Mouse (Mus musculus): ENCODE data around the gene Grm1. TPM values are rescaled to one million over a fixed set of nuclear protein-coding genes. Genes with fewer than 3 reads are reported as not detected.

Gene Grm1
- polyA plus RNA-seq, 1 experiment from 2014 or later: 14.6 TPM

- no peak for ATAC-seq
- H3K36me3 ChIP-seq (ENCODE audit: control insufficient read depth, insufficient read depth, low read length): no peaks in the 10 kb centered on the region
- no peaks in the 10 kb centered on the region for H3K4me1 ChIP-seq (ENCODE audit: control insufficient read depth, insufficient read depth, low read depth, low read length)
- no peaks in the 10 kb centered on the region for H3K27me3 ChIP-seq (replicated peaks; ENCODE audit: control insufficient read depth, insufficient read depth, low read length)
- no peak overlapping the region for H3K4me3 ChIP-seq (ENCODE audit: low read length)
- H3K9me3 ChIP-seq (ENCODE audit: control insufficient read depth, low read length): no peaks in the 10 kb centered on the region
- no peak overlapping the region for H3K4me2 ChIP-seq (ENCODE audit: low read length)
- no peak overlapping the region for H3K9ac ChIP-seq (ENCODE audit: low read depth, low read length)
- no peak overlapping the region for H3K27ac ChIP-seq (ENCODE audit: low read depth, low read length)
- WGBS: 68% methylated on average over 3 of the region's 3 CpGs
Observed at GRCm38 (mm10) chr10:10935806-10936205, 146.3 kb downstream of the Grm1 start.

- Histone ChIP-seq H3K36me3 (ENCODE audit: control insufficient read depth, insufficient read depth, low read length) (no peaks in the 10 kb centered on the region), H3K9ac (ENCODE audit: low read depth, low read length) (no peak overlapping the region), H3K27me3 (replicated peaks; ENCODE audit: control insufficient read depth, insufficient read depth, low read length) (no peaks in the 10 kb centered on the region), H3K27ac (ENCODE audit: low read depth, low read length) (no peak overlapping the region), H3K4me1 (ENCODE audit: control insufficient read depth, insufficient read depth, low read depth, low read length) (no peaks in the 10 kb centered on the region), H3K9me3 (ENCODE audit: control insufficient read depth, low read length) (no peaks in the 10 kb centered on the region), H3K4me3 (ENCODE audit: low read length) (no peak overlapping the region), H3K4me2 (ENCODE audit: low read length) (no peak overlapping the region)
- no peak for ATAC-seq
- 57% methylated on average over 2 of the region's 2 CpGs for WGBS
Observed at GRCm38 (mm10) chr10:10929672-10930071, 152.5 kb downstream of the Grm1 start.

- Histone ChIP-seq H3K36me3 (ENCODE audit: control insufficient read depth, insufficient read depth, low read length) (no peaks in the 10 kb centered on the region), H3K9me3 (ENCODE audit: control insufficient read depth, low read length) (no peaks in the 10 kb centered on the region), H3K27ac (ENCODE audit: low read depth, low read length) (no peak overlapping the region), H3K27me3 (replicated peaks; ENCODE audit: control insufficient read depth, insufficient read depth, low read length) (no peaks in the 10 kb centered on the region), H3K9ac (ENCODE audit: low read depth, low read length) (no peak overlapping the region), H3K4me1 (ENCODE audit: control insufficient read depth, insufficient read depth, low read depth, low read length) (no peaks in the 10 kb centered on the region), H3K4me2 (ENCODE audit: low read length) (no peak overlapping the region), H3K4me3 (ENCODE audit: low read length) (no peak overlapping the region)
- 58% methylated on average over 5 of the region's 5 CpGs for WGBS
- ATAC-seq: no peak
Observed at GRCm38 (mm10) chr10:10928798-10929366, 153.3 kb downstream of the Grm1 start.

DNA sequence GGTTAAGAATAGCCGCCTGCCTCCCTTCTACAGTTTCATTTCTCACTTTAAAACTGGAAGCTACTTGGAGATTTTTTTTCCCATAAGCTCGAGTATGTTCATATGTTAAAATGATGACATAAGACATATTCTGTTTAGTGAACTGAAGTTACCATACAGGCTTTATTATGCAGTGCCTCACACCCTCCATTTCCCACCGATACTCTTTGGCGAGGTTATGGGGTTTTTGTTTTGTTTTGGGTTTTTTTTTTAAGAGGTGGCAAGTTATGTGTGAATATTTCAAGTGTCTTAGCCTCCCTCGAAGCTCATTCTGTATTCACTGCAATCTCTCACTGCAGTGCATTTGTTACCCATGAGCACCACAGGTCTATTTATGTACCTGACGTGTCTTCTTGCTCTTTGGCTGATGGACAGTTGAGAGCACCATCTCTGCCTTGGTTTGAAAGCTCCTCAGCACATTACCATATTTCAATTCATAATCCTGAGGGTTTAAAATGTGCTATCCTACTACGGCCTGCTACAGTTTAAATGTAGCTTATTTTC is 164.2 kb downstream of the Grm1 start:
- no peak overlapping the region for H3K27ac ChIP-seq (ENCODE audit: low read depth, low read length)
- no peak overlapping the region for H3K4me2 ChIP-seq (ENCODE audit: low read length)
- no peaks in the 10 kb centered on the region for H3K36me3 ChIP-seq (ENCODE audit: control insufficient read depth, insufficient read depth, low read length)
- WGBS: 80% methylated on average over 7 of the region's 7 CpGs
- no peak overlapping the region for H3K9ac ChIP-seq (ENCODE audit: low read depth, low read length)
- H3K4me3 ChIP-seq (ENCODE audit: low read length): no peak overlapping the region
- H3K27me3 ChIP-seq (replicated peaks; ENCODE audit: control insufficient read depth, insufficient read depth, low read length): no peaks in the 10 kb centered on the region
- H3K9me3 ChIP-seq (ENCODE audit: control insufficient read depth, low read length): no peaks in the 10 kb centered on the region
- no peak for ATAC-seq
- H3K4me1 ChIP-seq (ENCODE audit: control insufficient read depth, insufficient read depth, low read depth, low read length): no peaks in the 10 kb centered on the region

GRCm38 (mm10) chr10:10913621-10914020 is 168.5 kb downstream of the Grm1 start:
- 85% methylated on average over 4 of the region's 4 CpGs for WGBS
- ATAC-seq: no peak
- H3K27ac ChIP-seq (ENCODE audit: low read depth, low read length): no peak overlapping the region
- no peaks in the 10 kb centered on the region for H3K27me3 ChIP-seq (replicated peaks; ENCODE audit: control insufficient read depth, insufficient read depth, low read length)
- H3K36me3 ChIP-seq (ENCODE audit: control insufficient read depth, insufficient read depth, low read length): no peaks in the 10 kb centered on the region
- H3K4me2 ChIP-seq (ENCODE audit: low read length): no peak overlapping the region
- no peak overlapping the region for H3K4me3 ChIP-seq (ENCODE audit: low read length)
- no peaks in the 10 kb centered on the region for H3K4me1 ChIP-seq (ENCODE audit: control insufficient read depth, insufficient read depth, low read depth, low read length)
- no peaks in the 10 kb centered on the region for H3K9me3 ChIP-seq (ENCODE audit: control insufficient read depth, low read length)
- no peak overlapping the region for H3K9ac ChIP-seq (ENCODE audit: low read depth, low read length)

GRCm38 (mm10) chr10:10890221-10890620 is 191.9 kb downstream of the Grm1 start:
- Histone ChIP-seq H3K4me2 (ENCODE audit: low read length) (no peak overlapping the region), H3K27ac (ENCODE audit: low read depth, low read length) (no peak overlapping the region), H3K9ac (ENCODE audit: low read depth, low read length) (no peak overlapping the region), H3K4me3 (ENCODE audit: low read length) (no peak overlapping the region), H3K27me3 (replicated peaks; ENCODE audit: control insufficient read depth, insufficient read depth, low read length) (no peaks in the 10 kb centered on the region), H3K4me1 (ENCODE audit: control insufficient read depth, insufficient read depth, low read depth, low read length) (no peaks in the 10 kb centered on the region), H3K36me3 (ENCODE audit: control insufficient read depth, insufficient read depth, low read length) (no peaks in the 10 kb centered on the region), H3K9me3 (ENCODE audit: control insufficient read depth, low read length) (no peaks in the 10 kb centered on the region)
- WGBS: 88% methylated on average over 1 of the region's 1 CpGs
- no peak for ATAC-seq

DNA sequence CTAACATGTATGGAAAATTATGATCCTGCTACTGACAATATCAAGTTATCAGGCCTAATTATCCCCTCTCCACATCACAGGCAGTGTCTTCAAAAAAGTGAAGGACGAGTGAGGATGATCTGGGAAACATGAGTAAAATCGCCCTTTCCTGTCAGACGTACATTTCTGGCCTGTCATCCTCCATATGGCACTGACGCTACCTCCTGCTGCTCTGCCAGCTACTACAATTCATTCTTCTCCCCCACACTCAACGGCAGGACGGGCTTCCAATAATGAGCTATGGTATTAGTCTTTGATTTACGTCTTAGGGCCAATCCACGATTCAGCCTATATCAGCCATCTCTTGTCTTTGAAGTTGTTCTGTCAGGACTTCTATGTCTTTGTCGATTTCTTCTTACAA is 193.6 kb downstream of the Grm1 start:
- Histone ChIP-seq H3K27ac (ENCODE audit: low read depth, low read length) (no peak overlapping the region), H3K9me3 (ENCODE audit: control insufficient read depth, low read length) (no peaks in the 10 kb centered on the region), H3K4me3 (ENCODE audit: low read length) (no peak overlapping the region), H3K36me3 (ENCODE audit: control insufficient read depth, insufficient read depth, low read length) (no peaks in the 10 kb centered on the region), H3K4me1 (ENCODE audit: control insufficient read depth, insufficient read depth, low read depth, low read length) (no peaks in the 10 kb centered on the region), H3K4me2 (ENCODE audit: low read length) (no peak overlapping the region), H3K9ac (ENCODE audit: low read depth, low read length) (no peak overlapping the region), H3K27me3 (replicated peaks; ENCODE audit: control insufficient read depth, insufficient read depth, low read length) (no peaks in the 10 kb centered on the region)
- WGBS: 51% methylated on average over 9 of the region's 9 CpGs
- no peak for ATAC-seq

- Histone ChIP-seq H3K27ac (ENCODE audit: low read depth, low read length) (no peak overlapping the region), H3K9me3 (ENCODE audit: control insufficient read depth, low read length) (no peaks in the 10 kb centered on the region), H3K36me3 (ENCODE audit: control insufficient read depth, insufficient read depth, low read length) (no peaks in the 10 kb centered on the region), H3K4me3 (ENCODE audit: low read length) (no peak overlapping the region), H3K27me3 (replicated peaks; ENCODE audit: control insufficient read depth, insufficient read depth, low read length) (no peaks in the 10 kb centered on the region), H3K4me2 (ENCODE audit: low read length) (no peak overlapping the region), H3K4me1 (ENCODE audit: control insufficient read depth, insufficient read depth, low read depth, low read length) (no peaks in the 10 kb centered on the region), H3K9ac (ENCODE audit: low read depth, low read length) (no peak overlapping the region)
- ATAC-seq: peak; percentile 42
- WGBS: 22% methylated on average over 2 of the region's 2 CpGs
Observed at GRCm38 (mm10) chr10:10884992-10885391, 197.2 kb downstream of the Grm1 start.

DNA sequence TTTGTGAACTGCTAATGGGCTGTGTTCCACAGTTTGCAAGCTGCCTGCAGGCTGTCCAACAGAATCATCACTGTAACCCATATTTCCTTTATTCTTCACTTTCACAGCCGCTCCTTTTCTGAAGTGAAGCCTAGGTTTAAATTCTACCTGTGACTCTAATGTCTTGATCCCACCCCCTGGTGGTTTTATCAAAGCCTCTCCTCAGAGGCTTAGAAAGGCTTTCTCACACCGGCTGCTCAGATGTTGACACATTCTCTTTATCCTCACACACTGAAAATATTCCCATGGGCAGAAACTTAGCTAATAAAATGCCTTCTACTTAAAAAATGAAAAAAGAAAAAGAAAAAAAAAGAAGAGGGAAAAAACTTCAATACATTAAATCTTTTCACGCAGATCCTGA is 210.0 kb downstream of the Grm1 start:
- no peak for ATAC-seq
- WGBS: 40% methylated on average over 3 of the region's 3 CpGs

More for the DNA sequence above, 210.0 kb downstream of the Grm1 start:
- no peak overlapping the region for H3K9ac ChIP-seq (ENCODE audit: low read depth, low read length)
- H3K27me3 ChIP-seq (replicated peaks; ENCODE audit: control insufficient read depth, insufficient read depth, low read length): no peaks in the 10 kb centered on the region
- no peaks in the 10 kb centered on the region for H3K36me3 ChIP-seq (ENCODE audit: control insufficient read depth, insufficient read depth, low read length)
- no peaks in the 10 kb centered on the region for H3K4me1 ChIP-seq (ENCODE audit: control insufficient read depth, insufficient read depth, low read depth, low read length)
- no peak overlapping the region for H3K4me3 ChIP-seq (ENCODE audit: low read length)
- no peaks in the 10 kb centered on the region for H3K9me3 ChIP-seq (ENCODE audit: control insufficient read depth, low read length)
- no peak overlapping the region for H3K4me2 ChIP-seq (ENCODE audit: low read length)
- H3K27ac ChIP-seq (ENCODE audit: low read depth, low read length): no peak overlapping the region

Measured in hindbrain, embryonic 16.5 days (tissue).